Mouse (Mus musculus) lung, postnatal 0 days (tissue): ENCODE results near the gene Ptprg.

Experiments used
- CTCF ChIP-seq: IDR thresholded peaks from 2 replicates; pipeline ENCODE4 v1.5.1; 2016; ENCODE audit warnings: antibody characterized with exemption, mild to moderate bottlenecking
- EP300 ChIP-seq: IDR thresholded peaks from 2 replicates; pipeline ENCODE4 v1.6.1; 2016; ENCODE audit warnings: antibody characterized with exemption, mild to moderate bottlenecking, control low read depth

DNA sequence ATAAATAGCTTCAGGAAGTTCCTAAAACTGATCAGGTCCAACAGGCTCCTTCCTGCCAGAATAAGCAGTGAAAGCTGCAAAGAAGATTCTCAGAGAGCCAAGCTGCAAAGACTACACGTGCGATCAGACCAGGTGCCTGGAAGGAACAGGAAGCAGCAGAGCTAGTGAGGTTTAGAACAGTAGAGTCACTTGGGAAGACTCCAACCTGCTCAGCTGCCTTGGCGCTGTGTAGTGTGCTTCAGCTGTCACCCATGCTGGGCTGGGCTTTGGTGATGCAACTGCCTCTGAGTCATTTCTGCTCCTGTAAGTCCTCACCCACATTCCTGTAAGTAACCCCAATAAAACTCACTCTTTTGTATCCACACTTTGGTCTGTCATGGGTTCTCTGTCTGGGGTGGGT is 87.7 kb downstream of the Ptprg start:
- TF ChIP-seq EP300 (no peak), CTCF (no peak)
